Mouse (Mus musculus): ENCODE data around the gene Ccdc122. TPM values are rescaled to one million over a fixed set of nuclear protein-coding genes. Genes with fewer than 3 reads are reported as not detected.
"Not testable (repeated sequence)": the region's sequence is repeated elsewhere in the genome, so short reads cannot be mapped to it uniquely, and the experiment has no call there.

Gene Ccdc122
- 1 to 10 TPM in 2 of 3 experiments, under 1 TPM in 1; 0.65 to 3.4 (median 2.7) TPM for polyA plus RNA-seq (2017; shearing (Covaris generic))

- ATAC-seq: peak; percentile 95
These were observed at the start of gene Ccdc122, which contains the start of gene Lacc1 for GRCm38 (mm10) chr14:77036226-77037046. TSS of gene Ccdc122 (plus strand) at chr14:77036772. TSS of gene Lacc1 (minus strand) at chr14:77036904.

DNA sequence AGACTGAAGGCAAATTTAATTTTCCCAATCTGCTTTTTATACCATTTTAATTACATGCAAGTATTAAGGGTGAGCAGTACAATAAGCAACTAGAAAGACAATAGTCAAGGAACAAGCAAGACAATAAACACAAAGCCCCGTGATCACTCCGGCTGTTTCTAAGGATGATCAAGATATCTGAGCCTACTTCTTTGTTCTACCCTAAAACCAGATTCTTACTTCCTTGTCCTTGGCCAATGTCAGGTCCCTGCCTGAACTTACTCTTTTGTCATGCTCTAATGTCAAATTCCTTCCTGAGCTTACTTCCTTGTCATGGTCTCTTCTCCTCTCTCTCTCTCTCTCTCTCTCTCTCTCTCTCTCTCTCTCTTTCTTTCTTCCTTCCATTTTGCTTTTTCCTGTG, 46.2 kb upstream of the Ccdc122 start:
- ATAC-seq: not testable (repeated sequence)

DNA sequence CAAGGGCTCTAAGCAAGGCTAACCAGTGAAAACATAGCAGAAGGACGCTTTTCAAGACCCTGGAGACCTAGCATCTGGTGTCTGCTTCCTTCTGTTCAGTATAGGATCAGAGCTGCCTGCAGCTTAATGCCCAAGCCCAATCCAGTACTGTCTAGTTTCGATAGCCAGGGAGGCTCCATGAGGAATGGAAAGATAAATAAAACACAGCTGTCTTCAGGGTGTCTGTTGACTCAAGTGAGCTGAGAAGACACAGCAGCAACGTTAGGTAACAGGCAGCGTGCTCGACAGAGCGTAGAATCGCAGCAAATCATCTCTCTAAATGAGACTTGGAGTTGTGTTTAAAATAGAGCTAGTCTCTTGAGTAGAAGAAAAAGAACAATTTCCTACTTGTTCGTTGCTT, 31.8 kb upstream of the Ccdc122 start:
- ATAC-seq: no peak

GRCm38 (mm10) chr14:77005566-77005965, 31.0 kb upstream of the Ccdc122 start:
- ATAC-seq: no peak

DNA sequence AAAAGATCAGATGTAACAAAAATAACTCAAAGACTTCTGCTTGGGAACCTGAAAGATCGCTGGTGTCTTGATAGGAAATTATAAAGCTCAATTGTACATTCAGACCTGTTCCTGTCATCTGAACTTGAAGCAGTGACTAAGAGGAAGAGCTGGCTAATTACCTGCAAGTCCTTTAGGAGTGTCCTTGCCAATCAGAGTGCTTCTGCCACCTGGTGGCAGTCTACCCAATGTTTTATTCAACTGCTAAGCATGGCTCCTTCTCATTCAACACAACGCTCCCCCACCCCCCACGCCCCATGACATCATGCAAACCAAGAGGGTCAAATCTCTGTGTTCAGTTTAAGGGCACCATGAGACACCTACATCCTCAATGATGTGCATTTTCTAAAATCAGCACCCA, 28.3 kb upstream of the Ccdc122 start:
- ATAC-seq: peak; percentile 61

GRCm38 (mm10) chr14:77011804-77012203, 24.8 kb upstream of the Ccdc122 start:
- peak; percentile 58 for ATAC-seq

GRCm38 (mm10) chr14:77016783-77017182, 19.8 kb upstream of the Ccdc122 start:
- not testable (repeated sequence) for ATAC-seq

GRCm38 (mm10) chr14:77017211-77017610, 19.4 kb upstream of the Ccdc122 start:
- ATAC-seq: no peak

- no peak for ATAC-seq
These were observed 12.1 kb upstream of the Ccdc122 start for GRCm38 (mm10) chr14:77024499-77024898.

DNA sequence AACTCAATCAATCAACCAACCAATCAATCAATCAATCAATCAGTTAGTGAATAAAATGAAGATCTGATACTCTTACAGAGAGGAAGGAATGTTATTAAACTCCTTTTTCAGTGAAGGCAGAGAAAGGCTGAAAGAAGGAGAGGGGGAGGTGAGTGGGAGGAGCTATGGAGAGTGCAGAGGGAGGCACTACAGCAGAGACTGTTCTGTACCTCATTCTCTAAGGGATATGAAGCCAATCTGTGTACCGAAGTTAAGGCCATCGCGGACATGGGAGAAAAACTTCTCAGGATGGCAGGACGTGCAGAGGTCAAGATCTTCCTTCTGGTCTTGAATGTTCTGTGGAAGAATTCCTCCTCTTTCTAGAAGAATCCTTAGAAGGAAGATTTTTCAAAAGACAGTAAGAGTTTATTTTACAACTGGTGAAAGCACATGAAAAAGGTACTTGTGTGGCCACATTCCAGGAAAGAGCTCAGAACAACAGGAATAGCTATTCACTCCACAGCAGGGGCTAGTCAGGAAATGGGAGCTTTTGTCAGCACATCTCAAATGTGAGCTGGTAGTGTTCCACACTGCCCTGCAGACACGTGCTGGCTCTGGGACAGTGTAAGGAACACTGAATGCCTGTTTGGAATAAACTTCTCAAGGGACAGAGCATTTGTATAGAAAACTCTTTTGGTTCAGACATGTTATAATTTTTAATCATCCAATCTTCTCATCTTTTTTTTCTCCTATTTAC, 7.1 kb upstream of the Ccdc122 start:
- no peak for ATAC-seq

GRCm38 (mm10) chr14:77030808-77031207, 5.8 kb upstream of the Ccdc122 start:
- ATAC-seq: no peak

GRCm38 (mm10) chr14:77032433-77032832, 4.1 kb upstream of the Ccdc122 start:
- no peak for ATAC-seq

GRCm38 (mm10) chr14:77033391-77033790, 3.2 kb upstream of the Ccdc122 start:
- no peak for ATAC-seq

GRCm38 (mm10) chr14:77034175-77034915, 2.2 kb upstream of the Ccdc122 start:
- ATAC-seq: no peak

GRCm38 (mm10) chr14:77034970-77035369, 1.6 kb upstream of the Ccdc122 start:
- ATAC-seq: no peak

GRCm38 (mm10) chr14:77037330-77037729, 758 bp downstream of the Ccdc122 start:
- no peak for ATAC-seq

GRCm38 (mm10) chr14:77037832-77038425, 1.4 kb downstream of the Ccdc122 start:
- no peak for ATAC-seq

GRCm38 (mm10) chr14:77053288-77053687, 16.7 kb downstream of the Ccdc122 start:
- no peak for ATAC-seq

DNA sequence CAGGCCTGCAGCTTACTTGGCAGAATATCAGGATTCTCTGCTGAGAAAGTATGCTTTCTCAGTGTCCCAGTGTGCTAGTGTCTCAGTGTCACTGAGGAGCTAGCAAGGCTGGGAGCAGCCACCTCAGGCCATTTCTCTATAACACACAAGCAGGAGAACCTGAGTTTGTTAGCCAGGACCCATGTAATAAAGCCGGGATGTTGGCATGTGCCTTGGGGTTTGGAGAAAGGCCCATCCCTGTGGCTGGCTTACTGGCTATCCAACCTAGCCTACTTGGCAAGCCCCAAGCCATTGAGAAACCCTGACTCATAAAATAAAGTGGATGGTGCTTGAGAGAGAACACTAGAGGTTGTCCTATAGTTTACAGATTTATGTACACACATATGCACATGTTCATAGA, 32.8 kb downstream of the Ccdc122 start:
- ATAC-seq: no peak

DNA sequence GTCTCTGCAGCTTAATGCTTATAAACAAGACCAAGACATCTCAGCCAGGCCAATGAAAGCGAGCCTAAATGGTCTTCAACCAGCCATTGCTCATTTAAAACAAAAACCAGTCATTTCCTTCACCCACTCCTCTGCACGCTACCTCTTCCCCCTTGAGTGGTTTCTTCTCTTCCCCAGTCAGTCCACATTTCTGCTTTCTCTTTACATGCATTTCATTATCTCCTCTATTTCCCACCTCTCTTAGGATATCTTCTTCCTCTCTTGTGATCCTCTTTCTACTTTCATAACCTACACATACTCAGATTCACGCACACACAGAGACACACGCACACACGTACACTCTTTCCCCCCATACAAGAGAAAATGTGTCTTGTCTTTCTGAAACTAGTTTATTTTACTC, 44.7 kb downstream of the Ccdc122 start:
- no peak for ATAC-seq

DNA sequence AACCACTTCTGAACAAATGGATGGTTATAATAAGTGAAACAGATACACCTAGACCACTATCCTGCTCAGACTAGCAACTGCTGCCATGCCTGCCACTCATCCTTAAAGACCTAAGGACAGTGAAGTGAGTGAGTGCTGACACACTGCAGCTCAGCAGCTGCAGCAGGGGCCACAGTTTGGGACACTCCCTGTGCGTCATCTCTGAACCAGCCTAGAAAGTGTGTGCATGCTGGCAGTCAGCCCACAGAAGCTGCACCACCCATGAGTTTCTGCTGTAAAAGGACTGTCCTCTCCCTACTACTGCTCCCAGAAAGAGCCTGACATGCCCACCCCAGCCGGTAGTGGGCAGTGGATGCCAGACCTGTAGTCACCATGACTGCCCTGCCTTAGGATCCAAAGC, 63.7 kb downstream of the Ccdc122 start:
- no peak for ATAC-seq

DNA sequence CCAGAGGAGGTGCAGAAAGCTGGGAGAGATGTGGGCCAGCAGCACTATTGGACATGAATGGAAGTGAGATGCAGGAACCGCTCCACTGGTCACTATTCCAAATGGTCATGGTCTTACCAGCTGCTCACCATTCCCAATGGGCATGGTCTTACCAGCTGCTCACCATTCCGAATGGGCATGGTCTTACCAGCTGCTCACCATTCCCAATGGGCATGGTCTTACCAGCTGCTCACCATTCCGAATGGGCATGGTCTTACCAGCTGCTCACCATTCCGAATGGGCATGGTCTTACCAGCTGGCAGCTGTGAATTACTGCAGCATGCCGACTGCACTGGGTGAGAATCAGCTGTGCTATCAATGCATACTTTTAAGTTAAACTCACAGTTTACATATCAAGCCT, 74.0 kb downstream of the Ccdc122 start:
- ATAC-seq: not testable (repeated sequence)

DNA sequence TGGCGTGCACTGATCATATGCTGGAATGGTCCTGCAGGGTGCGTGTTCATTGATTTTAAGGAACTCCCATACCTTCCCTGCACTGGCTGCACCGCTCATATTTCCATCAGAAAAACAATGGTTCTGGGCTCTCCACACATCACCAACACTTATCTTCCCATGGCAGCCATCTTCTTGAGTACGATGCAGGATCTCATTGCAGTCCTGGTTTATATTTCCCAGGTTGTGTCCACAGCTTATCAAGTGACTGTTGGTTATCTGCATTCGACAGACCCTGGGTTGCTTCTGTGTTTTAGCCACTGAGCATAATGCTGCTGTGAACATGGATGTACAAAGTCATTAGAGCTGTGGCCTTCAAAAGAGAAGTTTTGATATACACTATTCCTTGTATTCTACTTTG, 94.0 kb downstream of the Ccdc122 start:
- no peak for ATAC-seq
